Mouse (Mus musculus): Measurements from ENCODE around the gene Dhrs7b. TPM values are rescaled to one million over a fixed set of nuclear protein-coding genes. Genes with fewer than 3 reads are reported as not detected.
"Not testable (repeated sequence)": the region's sequence is repeated elsewhere in the genome, so short reads cannot be mapped to it uniquely, and the experiment has no call there.

The Dhrs7b gene
- total RNA-seq, 1 experiment from 2014 or later: 7.8 TPM

- ATAC-seq (ENCODE audit: extremely low read depth, insufficient number of reproducible peaks, low FRiP score, poor library complexity, severe bottlenecking): no peak
These were observed 6.5 kb downstream of the Dhrs7b start for GRCm38 (mm10) chr11:60836897-60837296.

GRCm38 (mm10) chr11:60837644-60838406 is 7.4 kb downstream of the Dhrs7b start:
- ATAC-seq (ENCODE audit: extremely low read depth, insufficient number of reproducible peaks, low FRiP score, poor library complexity, severe bottlenecking): peak; percentile 68

- no peak for ATAC-seq (ENCODE audit: extremely low read depth, insufficient number of reproducible peaks, low FRiP score, poor library complexity, severe bottlenecking)
These were observed 11.2 kb downstream of the Dhrs7b start for GRCm38 (mm10) chr11:60841467-60842200.

GRCm38 (mm10) chr11:60843412-60843811 is 13.0 kb downstream of the Dhrs7b start:
- no peak for ATAC-seq (ENCODE audit: extremely low read depth, insufficient number of reproducible peaks, low FRiP score, poor library complexity, severe bottlenecking)

GRCm38 (mm10) chr11:60845415-60845814 is 15.0 kb downstream of the Dhrs7b start:
- ATAC-seq (ENCODE audit: extremely low read depth, insufficient number of reproducible peaks, low FRiP score, poor library complexity, severe bottlenecking): no peak

- no peak for ATAC-seq (ENCODE audit: extremely low read depth, insufficient number of reproducible peaks, low FRiP score, poor library complexity, severe bottlenecking)
These were observed 26.2 kb downstream of the Dhrs7b start for GRCm38 (mm10) chr11:60856587-60856986.

- ATAC-seq (ENCODE audit: extremely low read depth, insufficient number of reproducible peaks, low FRiP score, poor library complexity, severe bottlenecking): no peak
These were observed 31.6 kb downstream of the Dhrs7b start for GRCm38 (mm10) chr11:60861993-60862392.

GRCm38 (mm10) chr11:60863196-60863595 is 32.8 kb downstream of the Dhrs7b start:
- ATAC-seq (ENCODE audit: extremely low read depth, insufficient number of reproducible peaks, low FRiP score, poor library complexity, severe bottlenecking): no peak

GRCm38 (mm10) chr11:60864166-60864565 is 33.7 kb downstream of the Dhrs7b start:
- no peak for ATAC-seq (ENCODE audit: extremely low read depth, insufficient number of reproducible peaks, low FRiP score, poor library complexity, severe bottlenecking)

GRCm38 (mm10) chr11:60864916-60865315 is 34.5 kb downstream of the Dhrs7b start:
- ATAC-seq (ENCODE audit: extremely low read depth, insufficient number of reproducible peaks, low FRiP score, poor library complexity, severe bottlenecking): no peak

GRCm38 (mm10) chr11:60866021-60866420 is 35.6 kb downstream of the Dhrs7b start:
- no peak for ATAC-seq (ENCODE audit: extremely low read depth, insufficient number of reproducible peaks, low FRiP score, poor library complexity, severe bottlenecking)

- ATAC-seq (ENCODE audit: extremely low read depth, insufficient number of reproducible peaks, low FRiP score, poor library complexity, severe bottlenecking): no peak
These were observed 37.0 kb downstream of the Dhrs7b start for GRCm38 (mm10) chr11:60867456-60867855.

GRCm38 (mm10) chr11:60867904-60868303 is 37.5 kb downstream of the Dhrs7b start:
- no peak for ATAC-seq (ENCODE audit: extremely low read depth, insufficient number of reproducible peaks, low FRiP score, poor library complexity, severe bottlenecking)

GRCm38 (mm10) chr11:60869471-60869870 is 39.0 kb downstream of the Dhrs7b start:
- not testable (repeated sequence) for ATAC-seq (ENCODE audit: extremely low read depth, insufficient number of reproducible peaks, low FRiP score, poor library complexity, severe bottlenecking)

GRCm38 (mm10) chr11:60871409-60871808 is 41.0 kb downstream of the Dhrs7b start:
- no peak for ATAC-seq (ENCODE audit: extremely low read depth, insufficient number of reproducible peaks, low FRiP score, poor library complexity, severe bottlenecking)

GRCm38 (mm10) chr11:60873101-60873500 is 42.7 kb downstream of the Dhrs7b start:
- no peak for ATAC-seq (ENCODE audit: extremely low read depth, insufficient number of reproducible peaks, low FRiP score, poor library complexity, severe bottlenecking)

GRCm38 (mm10) chr11:60878056-60878612 is 47.7 kb downstream of the Dhrs7b start:
- 0 out of 2 replicates have a peak, but pooled peaks have one; percentile 2 for ATAC-seq (ENCODE audit: extremely low read depth, insufficient number of reproducible peaks, low FRiP score, poor library complexity, severe bottlenecking)

GRCm38 (mm10) chr11:60878675-60879294 is 48.4 kb downstream of the Dhrs7b start, which contains the start of gene Tmem11:
Gene Tmem11 (minus strand): TSS chr11:60879272.
- peak; percentile 96 for ATAC-seq (ENCODE audit: extremely low read depth, insufficient number of reproducible peaks, low FRiP score, poor library complexity, severe bottlenecking)

- peak; percentile 57 for ATAC-seq (ENCODE audit: extremely low read depth, insufficient number of reproducible peaks, low FRiP score, poor library complexity, severe bottlenecking)
These were observed 49.0 kb downstream of the Dhrs7b start for GRCm38 (mm10) chr11:60879423-60879822.
